Mouse (Mus musculus): ENCODE results near the gene Dusp12. TPM values are rescaled to one million over a fixed set of nuclear protein-coding genes. Genes with fewer than 3 reads are reported as not detected.

The Dusp12 gene
- polyA plus RNA-seq (2016; fragmentation: Nextera tagmentation; extraction: Ambion mirVana): 28.7 and 34.6 TPM in 2 replicates

DNA sequence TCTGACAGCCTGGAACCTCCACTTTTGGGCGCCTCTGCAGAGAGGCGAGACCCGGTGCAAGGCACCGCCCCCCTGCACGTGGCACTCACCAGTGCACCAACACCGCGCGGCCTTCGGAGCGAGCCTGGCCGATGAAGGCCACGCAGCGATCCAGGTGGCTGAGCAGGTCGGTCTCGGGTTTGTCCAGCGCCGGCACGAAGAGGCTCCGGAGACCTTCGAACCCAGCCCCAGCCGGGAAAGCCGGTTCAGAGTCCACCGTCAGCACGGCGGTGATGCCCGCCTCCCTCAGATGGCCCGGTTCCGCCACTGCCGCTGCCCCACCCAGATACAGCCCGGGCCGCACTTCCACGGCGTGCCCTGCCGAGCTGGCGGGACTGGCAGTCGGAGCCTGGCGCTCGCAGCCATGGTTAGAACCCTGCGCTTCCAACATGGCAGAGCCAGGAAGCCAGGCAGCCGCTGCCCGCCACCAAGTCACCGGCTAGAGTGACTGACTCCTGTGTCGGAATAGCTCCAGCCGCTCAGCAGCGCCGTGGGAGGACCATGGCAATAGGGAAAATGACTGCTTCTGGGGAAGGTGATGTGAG lies at the start of gene Dusp12, which contains the start of gene Gm26620:
Gene Dusp12, minus strand, starts transcription at position 563 of the 584 bp plus-strand sequence.
Gene Gm26620, plus strand, starts transcription at position 88 of the 584 bp plus-strand sequence.
- ATAC-seq (ENCODE audit: low FRiP score, low read depth): peak; percentile 92
- WGBS: under 1% methylated on average over 46 of the region's 46 CpGs
- no peaks in the 10 kb centered on the region for H3K27me3 ChIP-seq

DNA sequence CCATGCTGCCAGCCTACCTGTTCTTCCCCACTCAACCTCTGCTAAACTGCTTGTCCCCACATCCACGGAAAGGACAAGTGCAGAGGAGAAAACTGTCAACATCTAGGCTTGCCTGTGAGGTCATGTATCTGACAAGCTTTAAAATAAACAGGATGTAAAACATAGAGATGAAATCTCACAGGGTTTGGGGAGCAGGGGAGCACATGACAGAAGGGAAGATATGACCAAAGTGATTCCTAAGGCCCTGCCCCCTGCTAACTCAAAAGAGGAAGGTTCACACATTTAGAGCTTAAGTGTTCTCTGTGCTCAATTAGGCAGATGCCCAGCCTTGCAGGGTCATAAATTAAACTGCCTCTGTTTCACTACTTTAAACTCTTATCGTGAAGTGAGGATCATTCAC lies 49.0 kb upstream of the Dusp12 start:
- Histone ChIP-seq H3K9ac (replicated peaks) (no peak overlapping the region), H3K4me2 (replicated peaks) (no peak overlapping the region), H3K36me3 (no peaks in the 10 kb centered on the region), H3K9me3 (no peaks in the 10 kb centered on the region), H3K4me3 (no peak overlapping the region), H3K4me1 (no peaks in the 10 kb centered on the region), H3K27me3 (no peaks in the 10 kb centered on the region), H3K27ac (replicated peaks) (no peak overlapping the region)
- 88% methylated on average over 2 of the region's 2 CpGs for WGBS
- ATAC-seq (ENCODE audit: low FRiP score, low read depth): no peak

More for the DNA sequence above, at the start of gene Dusp12, which contains the start of gene Gm26620:
- peak within 1 kb of the TSS; percentile 94 for H3K4me3 ChIP-seq
- H3K4me2 ChIP-seq (replicated peaks): peak within 1 kb of the TSS; percentile 72
- H3K9ac ChIP-seq (replicated peaks): peak within 1 kb of the TSS; percentile 91
- H3K9me3 ChIP-seq: no peaks in the 10 kb centered on the region
- peaks cover 11% of the 10 kb centered on the region for H3K36me3 ChIP-seq
- H3K4me1 ChIP-seq: peaks cover 7% of the 10 kb centered on the region
- H3K27ac ChIP-seq (replicated peaks): peak within 1 kb of the TSS; percentile 74

DNA sequence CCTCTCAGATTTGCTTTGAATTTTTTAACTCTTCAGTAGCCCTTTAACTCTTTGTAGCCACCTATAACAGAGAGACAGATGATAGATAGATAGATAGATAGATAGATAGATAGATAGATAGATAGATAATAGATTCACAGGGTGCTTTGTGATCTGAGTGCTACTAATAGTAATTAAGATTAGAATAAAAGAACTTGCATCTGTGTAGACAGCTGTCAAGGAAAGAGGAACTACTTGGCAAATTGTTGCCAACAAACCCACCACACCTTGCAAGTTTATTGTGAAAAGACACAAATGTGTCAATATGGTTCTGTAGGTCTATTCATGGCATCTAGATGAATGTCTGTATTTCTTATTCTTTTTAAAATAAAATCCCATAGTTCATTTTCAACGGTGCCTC lies 48.6 kb upstream of the Dusp12 start:
- Histone ChIP-seq H3K4me3 (no peak overlapping the region), H3K9ac (replicated peaks) (no peak overlapping the region), H3K36me3 (no peaks in the 10 kb centered on the region), H3K4me1 (no peaks in the 10 kb centered on the region), H3K27me3 (no peaks in the 10 kb centered on the region), H3K9me3 (no peaks in the 10 kb centered on the region), H3K4me2 (replicated peaks) (no peak overlapping the region), H3K27ac (replicated peaks) (no peak overlapping the region)
- 83% methylated on average over 1 of the region's 1 CpGs for WGBS
- no peak for ATAC-seq (ENCODE audit: low FRiP score, low read depth)

DNA sequence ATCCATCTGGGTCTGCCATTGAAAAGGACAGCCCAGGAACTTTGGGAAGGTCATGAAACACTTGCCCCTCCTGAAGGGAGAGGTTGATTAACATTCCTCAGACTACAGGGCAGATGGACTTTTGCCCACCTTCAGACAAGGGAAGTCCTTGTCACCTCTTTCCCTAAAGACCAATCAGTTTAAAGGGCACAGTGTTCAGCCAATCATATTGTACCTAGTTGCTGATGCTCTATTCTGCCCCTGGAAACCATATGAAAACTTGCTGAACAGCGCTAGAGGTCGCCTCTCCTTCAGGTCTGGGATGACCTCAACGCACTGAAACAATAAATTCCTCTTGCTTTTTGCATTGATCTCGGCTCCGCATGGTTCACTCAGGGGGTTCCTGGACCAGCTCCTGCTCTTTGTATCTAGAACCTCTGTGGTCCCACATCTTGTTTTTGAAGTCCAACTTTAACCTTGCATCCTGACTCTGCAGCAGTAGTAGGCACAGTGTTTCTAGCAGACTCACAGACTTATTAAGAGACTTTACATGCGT lies 48.1 kb upstream of the Dusp12 start:
- 73% methylated on average over 6 of the region's 6 CpGs for WGBS
- H3K9ac ChIP-seq (replicated peaks): no peak overlapping the region
- no peaks in the 10 kb centered on the region for H3K27me3 ChIP-seq
- no peaks in the 10 kb centered on the region for H3K9me3 ChIP-seq
- ATAC-seq (ENCODE audit: low FRiP score, low read depth): no peak
- H3K4me3 ChIP-seq: no peak overlapping the region
- H3K27ac ChIP-seq (replicated peaks): no peak overlapping the region
- no peaks in the 10 kb centered on the region for H3K36me3 ChIP-seq
- no peak overlapping the region for H3K4me2 ChIP-seq (replicated peaks)
- no peaks in the 10 kb centered on the region for H3K4me1 ChIP-seq

- no peak overlapping the region for H3K27ac ChIP-seq (replicated peaks)
- ATAC-seq (ENCODE audit: low FRiP score, low read depth): no peak
- 90% methylated on average over 3 of the region's 3 CpGs for WGBS
These were observed 46.7 kb upstream of the Dusp12 start for GRCm38 (mm10) chr1:170932043-170932442.

GRCm38 (mm10) chr1:170929245-170929644 lies 43.9 kb upstream of the Dusp12 start:
- Histone ChIP-seq H3K9ac (replicated peaks) (no peak overlapping the region), H3K4me2 (replicated peaks) (no peak overlapping the region), H3K27ac (replicated peaks) (no peak overlapping the region), H3K27me3 (no peaks in the 10 kb centered on the region), H3K36me3 (no peaks in the 10 kb centered on the region), H3K4me3 (no peak overlapping the region), H3K4me1 (no peaks in the 10 kb centered on the region), H3K9me3 (no peaks in the 10 kb centered on the region)
- ATAC-seq (ENCODE audit: low FRiP score, low read depth): no peak
- 82% methylated on average over 4 of the region's 4 CpGs for WGBS

More at GRCm38 (mm10) chr1:170932043-170932442, 46.7 kb upstream of the Dusp12 start:
- Histone ChIP-seq H3K27me3 (no peaks in the 10 kb centered on the region), H3K36me3 (no peaks in the 10 kb centered on the region), H3K4me3 (no peak overlapping the region), H3K9me3 (no peaks in the 10 kb centered on the region), H3K4me2 (replicated peaks) (no peak overlapping the region), H3K4me1 (no peaks in the 10 kb centered on the region), H3K9ac (replicated peaks) (no peak overlapping the region)

- ATAC-seq (ENCODE audit: low FRiP score, low read depth): no peak
- H3K9me3 ChIP-seq: no peaks in the 10 kb centered on the region
- 68% methylated on average over 2 of the region's 2 CpGs for WGBS
These were observed 43.1 kb upstream of the Dusp12 start for GRCm38 (mm10) chr1:170928467-170928866.

DNA sequence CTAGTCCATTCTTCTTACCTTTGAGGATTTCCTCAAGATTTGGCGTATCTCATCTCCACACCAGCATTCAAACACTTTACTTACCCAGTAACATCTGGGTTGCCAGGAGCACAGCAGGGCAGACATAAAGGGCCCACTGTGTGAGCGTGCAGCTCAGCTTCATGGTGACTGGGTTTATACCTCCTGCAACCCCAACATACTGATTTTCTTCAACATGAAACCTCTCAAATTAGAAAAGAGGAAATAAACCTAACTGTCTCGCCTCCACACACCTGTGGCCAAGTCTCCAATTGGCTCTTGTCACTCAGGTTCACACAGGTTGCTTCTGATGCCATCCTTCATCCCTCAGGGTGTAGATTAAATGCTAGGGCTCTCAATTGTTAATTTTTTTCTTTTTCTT lies 42.0 kb upstream of the Dusp12 start, which contains the start of gene Fcrla:
Gene Fcrla, minus strand, starts transcription at position 206 of the 400 bp plus-strand sequence.
- Histone ChIP-seq H3K27me3 (no peaks in the 10 kb centered on the region), H3K27ac (replicated peaks) (no peak within 1 kb of the TSS), H3K36me3 (no peaks in the 10 kb centered on the region), H3K4me1 (no peaks in the 10 kb centered on the region), H3K4me3 (no peak within 1 kb of the TSS), H3K4me2 (replicated peaks) (no peak within 1 kb of the TSS), H3K9me3 (no peaks in the 10 kb centered on the region), H3K9ac (replicated peaks) (no peak within 1 kb of the TSS)
- WGBS: 82% methylated on average over 3 of the region's 3 CpGs
- ATAC-seq (ENCODE audit: low FRiP score, low read depth): no peak

More at GRCm38 (mm10) chr1:170928467-170928866, 43.1 kb upstream of the Dusp12 start:
- Histone ChIP-seq H3K4me1 (no peaks in the 10 kb centered on the region), H3K27me3 (no peaks in the 10 kb centered on the region), H3K36me3 (no peaks in the 10 kb centered on the region), H3K27ac (replicated peaks) (no peak overlapping the region), H3K4me2 (replicated peaks) (no peak overlapping the region), H3K4me3 (no peak overlapping the region), H3K9ac (replicated peaks) (no peak overlapping the region)

DNA sequence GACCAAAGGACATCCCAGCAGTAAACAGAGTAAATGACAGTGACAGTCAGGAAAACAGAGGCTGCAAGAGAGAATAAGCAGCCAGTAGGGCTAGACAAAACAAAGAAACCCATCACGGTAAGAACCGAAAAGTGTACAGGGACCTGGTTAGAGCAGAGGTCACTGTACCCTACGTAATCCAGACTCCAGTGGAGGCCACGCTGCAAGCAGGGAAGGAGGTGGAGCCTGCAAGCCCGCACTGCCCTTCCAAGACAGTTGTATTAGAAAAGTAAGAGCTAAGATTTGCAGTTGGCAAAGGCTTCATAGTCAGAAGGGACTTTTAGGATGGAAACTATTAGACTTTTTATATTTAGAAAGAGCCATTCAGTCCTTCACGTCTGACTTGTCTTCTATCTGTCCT lies 41.6 kb upstream of the Dusp12 start:
- no peak overlapping the region for H3K27ac ChIP-seq (replicated peaks)
- 69% methylated on average over 6 of the region's 6 CpGs for WGBS
- no peak overlapping the region for H3K4me2 ChIP-seq (replicated peaks)
- no peak overlapping the region for H3K9ac ChIP-seq (replicated peaks)
- H3K4me1 ChIP-seq: no peaks in the 10 kb centered on the region
- no peaks in the 10 kb centered on the region for H3K36me3 ChIP-seq
- no peaks in the 10 kb centered on the region for H3K9me3 ChIP-seq
- H3K27me3 ChIP-seq: no peaks in the 10 kb centered on the region
- H3K4me3 ChIP-seq: no peak overlapping the region
- no peak for ATAC-seq (ENCODE audit: low FRiP score, low read depth)

DNA sequence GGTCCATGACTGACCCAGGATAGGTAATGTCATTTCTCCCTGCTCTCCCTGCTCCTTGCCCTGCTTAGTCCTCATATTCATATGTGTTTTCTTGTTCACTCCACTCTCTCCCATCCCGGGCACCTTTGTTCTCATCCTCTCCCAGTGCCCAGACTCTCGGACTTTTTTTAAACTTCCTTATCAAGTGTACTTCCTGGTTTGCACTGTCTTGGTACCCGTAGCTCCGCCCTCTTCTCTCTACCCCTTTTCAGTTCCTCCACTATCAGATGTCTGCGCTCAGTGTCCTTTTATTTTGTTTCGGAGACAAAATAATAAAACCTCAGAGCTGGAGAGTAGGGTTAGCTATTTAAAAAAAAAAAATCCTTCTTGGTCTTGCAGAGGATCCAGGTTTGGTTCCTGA lies 39.1 kb upstream of the Dusp12 start:
- no peak overlapping the region for H3K4me3 ChIP-seq
- no peaks in the 10 kb centered on the region for H3K36me3 ChIP-seq
- H3K27me3 ChIP-seq: no peaks in the 10 kb centered on the region
- no peak overlapping the region for H3K27ac ChIP-seq (replicated peaks)
- no peaks in the 10 kb centered on the region for H3K4me1 ChIP-seq
- no peak overlapping the region for H3K9ac ChIP-seq (replicated peaks)
- no peak for ATAC-seq (ENCODE audit: low FRiP score, low read depth)
- WGBS: 85% methylated on average over 6 of the region's 6 CpGs
- no peak overlapping the region for H3K4me2 ChIP-seq (replicated peaks)
- no peaks in the 10 kb centered on the region for H3K9me3 ChIP-seq

GRCm38 (mm10) chr1:170919308-170919707 lies 34.0 kb upstream of the Dusp12 start:
- Histone ChIP-seq H3K4me3 (no peak overlapping the region), H3K27me3 (no peaks in the 10 kb centered on the region), H3K4me1 (no peaks in the 10 kb centered on the region), H3K4me2 (replicated peaks) (no peak overlapping the region), H3K36me3 (no peaks in the 10 kb centered on the region), H3K9ac (replicated peaks) (no peak overlapping the region), H3K9me3 (no peaks in the 10 kb centered on the region), H3K27ac (replicated peaks) (no peak overlapping the region)
- 88% methylated on average over 8 of the region's 8 CpGs for WGBS
- ATAC-seq (ENCODE audit: low FRiP score, low read depth): no peak

- no peaks in the 10 kb centered on the region for H3K27me3 ChIP-seq
- WGBS: 86% methylated on average over 5 of the region's 5 CpGs
- ATAC-seq (ENCODE audit: low FRiP score, low read depth): no peak
- H3K27ac ChIP-seq (replicated peaks): no peak overlapping the region
- no peak overlapping the region for H3K9ac ChIP-seq (replicated peaks)
- H3K36me3 ChIP-seq: no peaks in the 10 kb centered on the region
- H3K9me3 ChIP-seq: no peaks in the 10 kb centered on the region
- H3K4me2 ChIP-seq (replicated peaks): no peak overlapping the region
- no peaks in the 10 kb centered on the region for H3K4me1 ChIP-seq
- no peak overlapping the region for H3K4me3 ChIP-seq
These were observed 30.3 kb upstream of the Dusp12 start for GRCm38 (mm10) chr1:170915657-170916056.

Data from midbrain, embryonic 12.5 days (tissue).